Mouse (Mus musculus) thymus, adult 2 months (tissue): ENCODE results near the gene Slc36a1.

Experiments used
- CTCF ChIP-seq: fragments of 200-500 bp; IDR thresholded peaks from 2 replicates; pipeline ENCODE4 v1.5.1; 2012; ENCODE audit warnings: mild to moderate bottlenecking, control low read depth, low read length, moderate library complexity, borderline replicate concordance; ENCODE audit not compliant: control insufficient read depth, poor library complexity, insufficient read depth; ENCODE audit errors: extremely low read depth
- POLR2A ChIP-seq: fragments of 200-500 bp; IDR thresholded peaks from 2 replicates; pipeline ENCODE4 v1.6.1; 2012; ENCODE audit warnings: mild to moderate bottlenecking, low read length, control low read depth, moderate library complexity; ENCODE audit not compliant: control insufficient read depth, poor library complexity, insufficient read depth; ENCODE audit errors: extremely low read depth

DNA sequence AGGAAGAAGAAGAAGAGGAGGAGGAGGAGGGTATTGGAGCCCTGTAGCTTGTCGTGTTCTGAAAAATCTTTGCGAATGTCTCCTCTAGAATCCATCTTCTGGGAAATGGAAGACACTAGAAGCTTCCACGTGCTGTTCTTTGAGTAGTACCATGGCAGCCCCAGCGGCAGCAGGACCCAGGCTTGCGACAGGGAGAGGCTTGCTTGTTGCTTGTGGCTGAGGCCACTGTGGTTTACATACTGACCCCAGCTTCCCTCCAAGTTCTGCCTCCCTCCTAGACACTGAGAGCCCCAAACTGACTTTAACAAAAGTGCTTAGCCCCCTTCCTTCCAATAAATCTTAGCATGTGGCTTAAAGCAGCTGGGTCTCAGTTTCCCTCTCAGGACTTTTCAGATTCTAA, 19.9 kb upstream of the Slc36a1 start:
- no peak for TF ChIP-seq CTCF
- TF ChIP-seq POLR2A, result no peak
